Mouse (Mus musculus): ENCODE measurements around the gene Abcf2.
"Not testable (repeated sequence)": the region's sequence is repeated elsewhere in the genome, so short reads cannot be mapped to it uniquely, and the experiment has no call there.

Abcf2 gene

GRCm38 (mm10) chr5:24586106-24586505 lies 8.8 kb upstream of the Abcf2 start:
- no peak for DNase-seq

- no peak for DNase-seq
These were observed 1.1 kb upstream of the Abcf2 start for GRCm38 (mm10) chr5:24578109-24578963.

DNA sequence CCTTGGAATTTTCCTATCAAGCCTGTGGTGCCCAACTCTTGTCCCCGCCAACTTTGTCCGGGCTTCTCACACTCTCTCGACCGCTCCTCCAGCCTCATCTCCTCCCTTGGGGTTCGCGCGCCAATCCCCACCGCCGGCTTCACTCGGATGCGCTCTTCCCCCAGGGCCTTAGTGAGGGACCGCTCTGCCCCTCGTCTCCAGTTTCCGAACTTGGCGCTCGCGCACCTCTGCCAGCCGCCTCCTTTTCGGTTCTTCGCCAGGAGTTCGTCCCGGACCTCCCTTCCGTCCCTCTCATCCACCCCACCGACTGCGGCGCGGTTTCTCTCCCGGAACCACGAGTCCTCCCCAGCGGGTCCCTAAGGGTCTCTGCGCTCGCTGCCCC lies 475 bp downstream of the Abcf2 start:
- no peak for DNase-seq

DNA sequence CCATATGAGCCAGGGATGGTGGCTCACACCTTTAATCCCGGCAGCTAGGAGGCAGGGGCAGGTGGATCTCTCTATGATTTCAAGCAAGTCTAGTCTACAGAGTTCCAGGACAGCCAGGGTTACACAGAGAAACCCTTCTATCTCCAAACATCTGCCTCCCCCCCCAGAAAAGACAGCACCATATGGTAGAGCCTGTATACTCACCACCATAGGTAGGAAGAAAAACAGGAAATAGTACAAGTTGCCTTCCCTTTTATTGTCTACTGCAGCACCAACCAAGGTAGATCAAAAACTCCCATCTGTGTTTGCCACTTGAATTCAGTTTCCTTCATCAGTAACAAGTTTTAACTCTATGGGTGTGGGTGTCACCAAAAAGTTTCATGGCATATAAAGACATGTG lies 1.3 kb downstream of the Abcf2 start:
- DNase-seq = no peak

GRCm38 (mm10) chr5:24556709-24557108 lies 20.6 kb downstream of the Abcf2 start, which contains the start of gene 4931409K22Rik:
4931409K22Rik (minus strand) TSS chr5:24556809.
- DNase-seq = no peak

DNA sequence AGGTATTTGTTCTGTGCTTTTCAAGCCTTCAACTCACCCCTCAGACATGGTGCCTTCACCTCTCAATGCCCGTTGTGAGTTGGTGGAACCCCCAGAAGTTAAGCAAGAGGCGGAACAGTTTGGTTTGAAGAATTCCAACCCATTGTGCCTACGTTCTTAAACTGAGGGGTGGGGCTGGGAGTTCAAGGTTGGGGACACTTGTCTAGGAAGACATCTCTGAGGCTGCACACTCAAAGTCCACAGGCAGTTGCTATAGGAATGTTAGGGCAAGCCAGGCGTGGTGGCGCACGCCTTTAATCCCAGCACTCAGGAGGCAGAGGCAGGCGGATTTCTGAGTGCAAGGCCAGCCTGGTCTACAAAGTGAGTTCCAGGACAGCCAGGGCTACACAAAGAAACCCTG lies 21.9 kb downstream of the Abcf2 start:
- not testable (repeated sequence) for DNase-seq

DNA sequence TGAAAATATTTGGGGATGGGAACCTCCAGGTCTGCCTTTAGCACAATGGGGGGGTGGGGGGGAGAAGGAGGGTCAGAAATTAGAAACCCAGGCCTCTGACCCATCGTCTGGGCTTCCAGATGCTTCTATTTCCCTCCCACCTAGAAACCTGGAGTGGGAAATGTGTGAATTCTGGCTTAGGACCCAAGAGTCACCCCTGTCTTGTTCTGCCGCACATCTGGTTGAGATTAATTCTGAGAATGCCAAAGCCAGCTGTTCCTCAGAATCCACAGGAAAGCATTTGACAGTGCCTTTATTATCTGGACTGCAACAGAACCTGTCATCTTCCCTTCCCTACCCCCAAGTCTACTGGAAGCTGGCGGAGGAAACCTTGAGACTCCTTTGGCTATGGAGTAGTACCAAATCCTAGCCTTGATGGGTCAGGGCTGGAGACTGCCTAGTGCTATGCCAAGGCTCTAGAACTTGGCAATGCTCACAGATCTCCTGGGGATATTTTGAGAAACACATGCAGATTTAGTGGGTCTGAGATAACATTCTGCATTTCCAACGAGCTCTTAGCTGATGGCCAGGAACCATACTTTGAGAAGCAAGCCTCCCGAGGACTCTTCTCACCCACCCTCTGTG lies 23.5 kb downstream of the Abcf2 start:
- no peak for DNase-seq

GRCm38 (mm10) chr5:24551317-24551688 lies 26.0 kb downstream of the Abcf2 start:
- DNase-seq = no peak

GRCm38 (mm10) chr5:24550598-24551316 lies 26.5 kb downstream of the Abcf2 start:
- DNase-seq = peak; percentile 61 to 70

GRCm38 (mm10) chr5:24542643-24543042 lies 34.6 kb downstream of the Abcf2 start:
- DNase-seq = no peak

DNA sequence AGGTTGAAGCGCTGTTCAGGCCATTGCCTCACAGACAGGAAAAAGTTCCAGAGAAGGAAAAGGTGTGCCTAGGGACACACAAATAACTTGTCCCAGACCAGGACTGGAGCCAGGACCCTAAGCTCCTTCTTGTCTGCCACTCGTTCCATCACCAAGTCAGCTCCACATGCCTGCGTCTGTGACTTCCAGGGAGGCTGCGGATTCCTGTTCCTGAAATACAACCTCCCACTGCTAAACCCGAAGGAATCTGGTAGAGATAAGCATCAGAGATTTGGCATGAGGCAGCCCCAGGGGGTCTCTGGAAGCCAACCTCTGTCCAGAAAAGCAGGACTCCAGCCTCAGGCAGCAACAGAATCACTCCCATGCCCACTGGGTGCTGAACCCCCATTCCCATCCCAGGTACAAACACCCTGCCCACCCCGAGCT lies 36.1 kb downstream of the Abcf2 start:
- no peak for DNase-seq

DNA sequence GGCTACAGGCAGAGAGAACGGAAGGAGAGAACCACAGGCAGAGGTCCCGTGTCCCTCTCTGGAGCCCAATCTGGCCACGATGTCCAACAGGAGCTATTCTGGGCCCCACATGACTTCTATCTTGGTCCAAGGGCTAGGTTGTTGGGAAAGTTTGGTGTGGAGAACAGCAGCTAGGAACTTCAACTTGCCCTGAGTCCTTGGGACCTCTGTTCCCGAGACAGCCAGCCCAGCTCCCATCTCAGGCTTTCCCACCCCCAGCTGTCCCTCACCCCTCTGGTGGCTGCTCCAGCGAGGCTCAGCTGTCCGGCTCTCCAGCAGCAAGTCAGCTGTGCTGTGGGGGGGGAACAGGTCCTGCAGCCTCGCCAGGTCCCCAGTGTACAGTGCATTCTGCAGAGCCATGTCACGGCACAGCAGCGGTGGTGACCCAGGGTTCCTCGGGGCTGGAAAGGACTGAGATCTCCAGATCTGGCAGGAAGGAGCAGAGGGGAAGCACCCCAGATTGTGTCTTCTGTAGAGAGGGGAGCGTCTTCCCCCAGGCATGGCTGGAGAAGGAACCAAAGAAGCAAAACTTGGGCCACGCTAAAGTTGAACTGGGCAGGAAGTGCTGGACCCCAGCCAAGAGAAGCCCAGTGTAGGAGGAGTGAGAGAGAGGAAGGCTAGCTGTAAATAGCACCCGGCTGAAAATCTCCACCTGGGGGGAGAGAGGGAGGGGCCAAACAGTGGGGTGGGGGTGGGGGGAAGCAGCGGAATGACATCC lies 36.7 kb downstream of the Abcf2 start, which contains the start of gene Asb10:
TSS of gene Asb10 (minus strand) at position 592 of the 757 bp plus-strand sequence.
- DNase-seq = peak; percentile 60 to 67

- DNase-seq = no peak
These were observed 37.5 kb downstream of the Abcf2 start for GRCm38 (mm10) chr5:24539571-24540296.

DNA sequence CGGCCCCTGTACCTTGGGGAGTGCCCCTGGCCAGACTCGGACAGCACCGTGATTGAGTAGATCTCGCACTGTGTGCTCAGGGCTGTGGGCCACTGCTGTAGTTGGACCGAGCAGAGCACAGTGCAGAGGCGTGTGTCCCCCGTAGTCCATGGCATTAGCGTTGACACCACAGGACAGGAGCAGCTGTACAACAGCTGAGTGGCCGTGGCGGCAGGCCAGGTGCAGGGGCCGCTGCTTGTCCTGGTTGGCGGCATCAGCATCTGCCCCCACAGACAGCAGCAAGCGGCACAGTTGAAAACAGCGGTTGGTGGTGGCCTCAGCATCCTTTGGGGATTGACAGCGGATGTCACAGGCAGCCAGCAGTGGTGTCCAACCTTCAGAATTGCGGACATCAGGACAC lies 39.6 kb downstream of the Abcf2 start:
- no peak for DNase-seq

- no peak for DNase-seq
These were observed 40.8 kb downstream of the Abcf2 start for GRCm38 (mm10) chr5:24536511-24536910.

- no peak for DNase-seq
These were observed 41.5 kb downstream of the Abcf2 start for GRCm38 (mm10) chr5:24535731-24536130.

- DNase-seq = no peak
These were observed 43.0 kb downstream of the Abcf2 start for GRCm38 (mm10) chr5:24534292-24534691.

- DNase-seq = no peak
These were observed 43.9 kb downstream of the Abcf2 start for GRCm38 (mm10) chr5:24533391-24533790.

- peak; percentile 87 to 93 for DNase-seq
These were observed 47.1 kb downstream of the Abcf2 start for GRCm38 (mm10) chr5:24530042-24530689.

DNA sequence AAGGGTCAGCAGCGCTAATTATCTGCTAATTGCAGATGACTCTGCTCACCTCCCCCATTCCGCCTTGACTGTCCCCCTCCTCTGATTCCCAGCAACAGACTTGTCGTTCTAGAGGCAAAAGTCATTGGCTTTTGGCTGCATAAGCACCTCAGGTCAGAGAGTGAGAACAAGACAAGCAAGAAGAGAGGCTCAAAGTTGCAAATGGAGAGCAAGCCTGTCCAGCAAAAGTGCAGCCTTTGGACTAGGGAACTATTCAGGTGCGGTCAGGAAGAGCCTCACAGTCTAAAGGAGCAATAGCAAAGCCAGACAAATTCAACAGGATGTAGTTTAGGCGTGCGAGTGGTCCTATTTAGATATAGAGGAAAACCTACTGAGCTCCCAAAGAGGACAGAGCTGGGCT lies 49.5 kb downstream of the Abcf2 start:
- DNase-seq = no peak

- peak; percentile 27 to 52 for DNase-seq
These were observed 50.4 kb downstream of the Abcf2 start, which contains the start of gene Gbx1 for GRCm38 (mm10) chr5:24526889-24527230. Gbx1 (minus strand) TSS chr5:24527202.
